Mouse (Mus musculus) monocyte, adult 5-6 weeks (primary cell): ENCODE data around the gene Vmn1r197. TPM values are rescaled to one million over a fixed set of nuclear protein-coding genes. Genes with fewer than 3 reads are reported as not detected.
"Not testable (repeated sequence)": the region's sequence is repeated elsewhere in the genome, so short reads cannot be mapped to it uniquely, and the experiment has no call there.

ENCODE experiments used
- ATAC-seq: fragments of 153-309, 156-312 bp; replicated peaks from 2 replicates; pipeline ENCODE4 v1.8.0; 2017; ENCODE audit warnings: mild to moderate bottlenecking; ENCODE audit not compliant: low TSS enrichment, insufficient number of reproducible peaks, severe bottlenecking, poor library complexity, low FRiP score
- total RNA-seq: library from RNA; stranded (forward); fragments of 200-1000, 200-491, 200-594 nt; gene quantifications from 3 replicates; pipeline ENCODE4 v1.2.3, GENCODE M21; 2017

Gene Vmn1r197
- not detected in 3 replicates for total RNA-seq

- no peak for ATAC-seq
Observed at GRCm38 (mm10) chr13:22324289-22324688, at the start of gene Vmn1r197. TSS of gene Vmn1r197 (plus strand) at chr13:22324589.

- ATAC-seq = no peak
Observed at GRCm38 (mm10) chr13:22284578-22284977, 39.8 kb upstream of the Vmn1r197 start.

GRCm38 (mm10) chr13:22289620-22290019, 34.8 kb upstream of the Vmn1r197 start, which contains the start of gene Vmn1r196:
TSS of gene Vmn1r196 (plus strand) at chr13:22289920.
- ATAC-seq = no peak

- not testable (repeated sequence) for ATAC-seq
Observed at GRCm38 (mm10) chr13:22308075-22308474, 16.3 kb upstream of the Vmn1r197 start.

GRCm38 (mm10) chr13:22315361-22315760, 9.0 kb upstream of the Vmn1r197 start:
- ATAC-seq = no peak

- no peak for ATAC-seq
Observed at GRCm38 (mm10) chr13:22317366-22317765, 7.0 kb upstream of the Vmn1r197 start.

- no peak for ATAC-seq
Observed at GRCm38 (mm10) chr13:22320091-22320490, 4.3 kb upstream of the Vmn1r197 start.

GRCm38 (mm10) chr13:22333269-22333668, 8.9 kb downstream of the Vmn1r197 start:
- ATAC-seq = no peak

GRCm38 (mm10) chr13:22335565-22335964, 11.2 kb downstream of the Vmn1r197 start:
- no peak for ATAC-seq

GRCm38 (mm10) chr13:22350064-22350463, 25.7 kb downstream of the Vmn1r197 start, which contains the start of gene Vmn1r198:
TSS of gene Vmn1r198 (plus strand) at chr13:22350364.
- ATAC-seq = no peak

- ATAC-seq = no peak
Observed at GRCm38 (mm10) chr13:22350813-22351212, 26.4 kb downstream of the Vmn1r197 start.

GRCm38 (mm10) chr13:22379518-22379917, 55.1 kb downstream of the Vmn1r197 start, which contains the start of gene Vmn1r199:
TSS of gene Vmn1r199 (plus strand) at chr13:22379818.
- ATAC-seq = no peak

- ATAC-seq = not testable (repeated sequence)
Observed at GRCm38 (mm10) chr13:22381128-22381527, 56.7 kb downstream of the Vmn1r197 start.

Other genes with a start within 250 kb of the Vmn1r197 start
- gene Vmn1r188, start 240.1 kb upstream of the Vmn1r197 start, total RNA-seq = not detected in 3 replicates
- not detected in 3 replicates for gene Vmn1r189, start 218.8 kb upstream of the Vmn1r197 start, total RNA-seq
- not detected in 3 replicates for gene Vmn1r191, start 140.6 kb upstream of the Vmn1r197 start, total RNA-seq
- not detected in 3 replicates for gene Vmn1r192, start 133.4 kb upstream of the Vmn1r197 start, total RNA-seq
- not detected in 3 replicates for gene Vmn1r193, start 101.4 kb upstream of the Vmn1r197 start, total RNA-seq
- gene Vmn1r194, start 80.4 kb upstream of the Vmn1r197 start, total RNA-seq = not detected in 3 replicates
- not detected in 3 replicates for gene Vmn1r195, start 54.1 kb upstream of the Vmn1r197 start, total RNA-seq
- gene Vmn1r196, start 34.7 kb upstream of the Vmn1r197 start, total RNA-seq = not detected in 3 replicates
- not detected in 3 replicates for gene Vmn1r198, start 25.8 kb downstream of the Vmn1r197 start, total RNA-seq
- not detected in 3 replicates for gene Vmn1r199, start 55.2 kb downstream of the Vmn1r197 start, total RNA-seq
- not detected in 3 replicates for gene Vmn1r200, start 65.8 kb downstream of the Vmn1r197 start, total RNA-seq
- not detected in 3 replicates for gene Vmn1r201, start 147.3 kb downstream of the Vmn1r197 start, total RNA-seq
- gene Vmn1r202, start 180.8 kb downstream of the Vmn1r197 start, total RNA-seq = not detected in 3 replicates
- gene Vmn1r203, start 193.5 kb downstream of the Vmn1r197 start, total RNA-seq = 0.10 to 0.29 TPM in 2 of 3 replicates, not detected in the other
- gene Vmn1r204, start 228.6 kb downstream of the Vmn1r197 start, total RNA-seq = not detected in 3 replicates